Mouse (Mus musculus) heart, postnatal 0 days (tissue): ENCODE results near the gene Ccdc187. TPM values are rescaled to one million over a fixed set of nuclear protein-coding genes. Genes with fewer than 3 reads are reported as not detected.
A peak's percentile ranks its signal among the peaks of the same experiment; 100 is the strongest.

Experiments
- ATAC-seq: fragments of 200-750 bp; cut with Nextera tagmentation; 2 replicates; pipeline ENCODE4 v1.8.0; 2017; ENCODE audit warnings: low read depth, moderate number of reproducible peaks, moderate library complexity; ENCODE audit not compliant: insufficient read depth
- DNase-seq: peaks from one replicate; pipeline ENCODE4 v3.0.0-alpha.2; 2016; ENCODE audit warnings: low spot score
- H3K27ac ChIP-seq: fragments of 300-500 bp; sonication (generic); 2 replicates; pipeline ENCODE4 v1.5.1; 2014; ENCODE audit warnings: low read depth, mild to moderate bottlenecking
- H3K27me3 ChIP-seq: fragments of 300-500 bp; sonication (generic); 2 replicates; pipeline ENCODE4 v1.6.1; 2014; ENCODE audit warnings: low read length, mixed read lengths; ENCODE audit not compliant: control insufficient read depth, insufficient read depth
- H3K36me3 ChIP-seq: fragments of 300-500 bp; sonication (generic); replicated peaks from 2 replicates; pipeline ENCODE4 v1.6.1; 2014; ENCODE audit warnings: low read length, mixed read lengths; ENCODE audit not compliant: control insufficient read depth, insufficient read depth
- H3K4me1 ChIP-seq: fragments of 300-500 bp; sonication (generic); 2 replicates; pipeline ENCODE4 v1.6.1; 2014; ENCODE audit warnings: antibody characterized with exemption; ENCODE audit not compliant: control insufficient read depth, insufficient read depth
- H3K4me2 ChIP-seq: fragments of 300-500 bp; sonication (generic); 2 replicates; pipeline ENCODE4 v1.6.1; 2014; ENCODE audit warnings: low read depth, mild to moderate bottlenecking, low read length, moderate library complexity
- H3K4me3 ChIP-seq: fragments of 300-500 bp; sonication (generic); 2 replicates; pipeline ENCODE4 v1.5.1; 2014; ENCODE audit warnings: low read depth, low read length
- H3K9ac ChIP-seq: fragments of 300-500 bp; sonication (generic); replicated peaks from 2 replicates; pipeline ENCODE4 v1.6.1; 2014; ENCODE audit warnings: low read depth, low read length, mixed read lengths
- H3K9me3 ChIP-seq: fragments of 300-500 bp; sonication (generic); replicated peaks from 2 replicates; pipeline ENCODE4 v1.6.1; 2016; ENCODE audit warnings: low read length; ENCODE audit not compliant: control insufficient read depth
- CTCF ChIP-seq: IDR thresholded peaks from 2 replicates; pipeline ENCODE4 v1.5.1; 2016; ENCODE audit warnings: antibody characterized with exemption, control low read depth, low read depth
- EP300 ChIP-seq: IDR thresholded peaks from 2 replicates; pipeline ENCODE4 v1.6.1; 2016; ENCODE audit warnings: antibody characterized with exemption, low read depth
- WGBS: fragments of 180-500 bp; shearing (Covaris S2); extraction: QIAGEN DNeasy Blood & Tissue Kit; methylation state at CpG from one replicate; pipeline ENCODE4 v1.1.7; 2014; 5-methylcytosine and 5-hydroxymethylcytosine counted together
- polyA plus RNA-seq: library from polyadenylated mRNA; unstranded; fragments of >200 nt; fragmentation: Nextera tagmentation; extraction: Ambion mirVana; gene quantifications from 2 replicates; pipeline ENCODE4 v1.2.1, GENCODE M21; 2015
- total RNA-seq: library from RNA; depleted of rRNA; stranded (reverse); fragments of >200 nt; gene quantifications from 2 replicates; pipeline ENCODE4 v1.2.3, GENCODE M21; 2014; ENCODE audit warnings: low replicate concordance

The Ccdc187 gene
- total and polyA plus RNA-seq, 2 experiments from 2014 or later, result 0.04 to 0.61 TPM

GRCm38 (mm10) chr2:26227788-26228187 lies 66.6 kb downstream of the Ccdc187 start:
- peak; percentile 70 for DNase-seq
- no peaks in the 10 kb centered on the region for H3K9me3 ChIP-seq
- H3K4me2 ChIP-seq, result no peak overlapping the region
- no peak overlapping the region for H3K9ac ChIP-seq
- H3K27me3 ChIP-seq, result no peaks in the 10 kb centered on the region
- peak; percentile 79 for TF ChIP-seq CTCF
- no peak for TF ChIP-seq EP300
- no peaks in the 10 kb centered on the region for H3K4me1 ChIP-seq
- WGBS, result 55% methylated on average over 1 of the region's 1 CpGs
- peak; percentile 72 for ATAC-seq
- no peak overlapping the region for H3K27ac ChIP-seq
- H3K36me3 ChIP-seq, result peaks cover 15% of the 10 kb centered on the region
- no peak overlapping the region for H3K4me3 ChIP-seq

DNA sequence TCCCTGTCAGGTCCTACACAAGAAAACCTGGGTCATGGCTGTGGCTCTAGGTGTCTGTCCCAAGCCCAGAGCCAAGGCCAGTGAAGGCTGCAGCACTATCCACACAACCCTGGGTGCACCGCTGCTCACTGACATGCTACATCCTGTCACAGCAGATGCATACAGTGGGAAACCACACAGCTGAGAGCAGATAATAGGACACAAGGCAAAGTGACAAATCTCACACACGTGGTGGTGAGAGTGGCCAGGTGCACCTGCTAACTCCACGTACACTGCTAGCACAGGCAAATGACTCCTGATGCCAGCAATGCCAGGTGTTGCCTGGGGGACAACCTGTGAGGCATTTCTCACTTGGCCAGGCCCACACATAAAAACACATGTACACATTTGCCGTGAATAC lies 69.1 kb downstream of the Ccdc187 start:
- no peak overlapping the region for H3K27ac ChIP-seq
- 87% methylated on average over 4 of the region's 4 CpGs for WGBS
- no peak for ATAC-seq

DNA sequence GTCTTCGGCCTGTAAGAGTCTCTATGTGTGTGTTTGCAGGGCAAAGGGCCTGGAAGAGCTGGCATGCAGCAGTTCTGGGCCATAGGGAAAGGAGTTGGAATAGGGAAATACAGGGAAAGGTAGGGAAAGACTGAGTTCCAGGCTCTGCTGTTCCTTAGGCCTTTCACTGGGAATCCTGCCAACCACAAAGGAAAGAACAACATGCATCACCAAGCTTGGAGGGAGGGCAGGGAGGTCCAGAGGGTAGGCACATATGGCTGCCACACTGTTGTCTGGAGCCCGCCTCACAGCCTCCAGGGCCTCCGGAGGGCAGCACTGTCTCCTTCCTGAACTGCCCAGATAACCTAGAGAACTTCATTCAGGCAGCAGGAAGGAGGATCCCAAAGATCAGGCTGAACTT lies 70.4 kb downstream of the Ccdc187 start:
- H3K4me3 ChIP-seq, result no peak overlapping the region
- no peak overlapping the region for H3K4me2 ChIP-seq
- no peak overlapping the region for H3K27ac ChIP-seq
- 78% methylated on average over 3 of the region's 3 CpGs for WGBS
- H3K4me1 ChIP-seq, result no peaks in the 10 kb centered on the region
- H3K9me3 ChIP-seq, result no peaks in the 10 kb centered on the region
- peaks cover 48% of the 10 kb centered on the region for H3K36me3 ChIP-seq
- TF ChIP-seq EP300, result no peak
- no peak for TF ChIP-seq CTCF
- ATAC-seq, result no peak
- H3K27me3 ChIP-seq, result no peaks in the 10 kb centered on the region
- H3K9ac ChIP-seq, result no peak overlapping the region
- DNase-seq, result no peak

More for the DNA sequence above, 69.1 kb downstream of the Ccdc187 start:
- no peaks in the 10 kb centered on the region for H3K9me3 ChIP-seq
- H3K9ac ChIP-seq, result no peak overlapping the region
- H3K27me3 ChIP-seq, result no peaks in the 10 kb centered on the region
- no peaks in the 10 kb centered on the region for H3K4me1 ChIP-seq
- DNase-seq, result no peak
- peaks cover 37% of the 10 kb centered on the region for H3K36me3 ChIP-seq
- no peak overlapping the region for H3K4me2 ChIP-seq
- no peak overlapping the region for H3K4me3 ChIP-seq
- no peak for TF ChIP-seq EP300
- TF ChIP-seq CTCF, result no peak

DNA sequence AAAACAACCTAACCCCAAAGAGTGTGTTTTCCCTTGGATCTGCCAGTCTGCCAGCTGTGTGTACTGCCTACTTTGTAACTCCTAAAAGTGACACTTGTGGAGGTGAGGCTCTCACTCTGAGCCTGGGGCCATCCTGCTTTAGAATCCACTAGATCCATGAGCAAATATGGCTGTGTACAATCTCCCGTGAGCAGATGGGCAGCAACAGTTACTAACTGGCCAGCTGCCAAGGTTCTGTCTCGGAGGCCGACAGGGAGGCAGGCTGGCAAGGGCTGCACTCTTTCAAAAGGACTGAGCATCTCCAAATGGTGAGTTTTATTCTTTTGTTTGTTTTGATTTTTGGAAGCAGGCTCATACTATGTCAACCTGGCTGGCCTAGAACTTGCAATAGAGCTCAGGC lies 79.8 kb downstream of the Ccdc187 start:
- no peak for TF ChIP-seq CTCF
- TF ChIP-seq EP300, result no peak
- Histone ChIP-seq H3K4me2 (no peak overlapping the region), H3K4me1 (no peaks in the 10 kb centered on the region), H3K27ac (no peak overlapping the region), H3K9me3 (0 out of 2 replicates have a peak, but pooled peaks cover 2% of the 10 kb centered on the region), H3K36me3 (peaks cover 68% of the 10 kb centered on the region), H3K4me3 (no peak overlapping the region), H3K27me3 (no peaks in the 10 kb centered on the region), H3K9ac (no peak overlapping the region)
- 4% methylated on average over 3 of the region's 3 CpGs for WGBS
- DNase-seq, result no peak
- ATAC-seq, result no peak

- no peak for TF ChIP-seq CTCF
- TF ChIP-seq EP300, result no peak
- H3K9ac ChIP-seq, result no peak overlapping the region
- H3K27me3 ChIP-seq, result peaks cover 35% of the 10 kb centered on the region
- no peak for DNase-seq
- 0 out of 2 replicates have a peak, but pooled peaks cover 2% of the 10 kb centered on the region for H3K9me3 ChIP-seq
- no peak for ATAC-seq
- H3K36me3 ChIP-seq, result peaks cover 35% of the 10 kb centered on the region
- no peak overlapping the region for H3K27ac ChIP-seq
- H3K4me1 ChIP-seq, result no peaks in the 10 kb centered on the region
- no peak overlapping the region for H3K4me2 ChIP-seq
- 75% methylated on average over 3 of the region's 3 CpGs for WGBS
- H3K4me3 ChIP-seq, result no peak overlapping the region
Observed at GRCm38 (mm10) chr2:26209566-26209965, 84.8 kb downstream of the Ccdc187 start.

GRCm38 (mm10) chr2:26208126-26208789 lies 86.1 kb downstream of the Ccdc187 start, which contains the start of gene Lhx3:
Gene Lhx3, minus strand, starts transcription at chr2:26208289.
- H3K27me3 ChIP-seq, result peaks cover 48% of the 10 kb centered on the region
- WGBS, result 6% methylated on average over 19 of the region's 19 CpGs

More at GRCm38 (mm10) chr2:26208126-26208789, 86.1 kb downstream of the Ccdc187 start, which contains the start of gene Lhx3:
- Histone ChIP-seq H3K4me1 (no peaks in the 10 kb centered on the region), H3K9ac (no peak within 1 kb of the TSS), H3K27ac (no peak within 1 kb of the TSS), H3K9me3 (0 out of 2 replicates have a peak, but pooled peaks cover 2% of the 10 kb centered on the region), H3K4me2 (no peak within 1 kb of the TSS), H3K4me3 (no peak within 1 kb of the TSS), H3K36me3 (peaks cover 28% of the 10 kb centered on the region)
- peak; percentile 76 for DNase-seq
- TF ChIP-seq CTCF (no peak), EP300 (no peak)
- ATAC-seq, result peak; percentile 88
